Comparison of ENCODE assay signal across 25 mouse cellular contexts in genomic region chr5:32121936-32122335, GRCm38 (mm10). TPM values are rescaled to one million over a fixed set of nuclear protein-coding genes. Genes with fewer than 3 reads are reported as not detected.
DNase-seq lines count a peak whose midpoint lies in the region; ATAC-seq lines count a peak whose summit lies in the region.
"Had no signal": no experiment of that assay in that cellular context is flagged by ENCODE, and none has a peak within 500 bp of the region (broad histone marks: within the 10 kb centered on the region; RNA-seq: fewer than 3 reads in every experiment).

No protein-coding gene starts in this region.

- WGBS in embryonic facial prominence, embryonic 12.5 days, result 70% methylated on average over 6 of the region's 6 CpGs
- 83% methylated on average over 6 of the region's 6 CpGs for WGBS in embryonic facial prominence, embryonic 10.5 days
- WGBS in stomach, embryonic 16.5 days, result 68% methylated on average over 6 of the region's 6 CpGs

- no peak for ATAC-seq in embryonic facial prominence, embryonic 12.5 days (ENCODE audit: insufficient number of reproducible peaks, insufficient read depth, low FRiP score, low TSS enrichment)
- peak; percentile 68 for ATAC-seq in granulocyte monocyte progenitor cell, adult 5-6 weeks (replicated peaks; ENCODE audit: poor library complexity, severe bottlenecking)
- ATAC-seq in stomach, embryonic 16.5 days (ENCODE audit: insufficient read depth, low FRiP score), result peak; percentile 16; the same call in 1 of the 2 replicates
- ATAC-seq: forebrain, embryonic 15.5 days; midbrain, embryonic 13.5 days had no signal

- no peaks in the 10 kb centered on the region for H3K36me3 ChIP-seq in embryonic facial prominence, embryonic 12.5 days
- no peaks in the 10 kb centered on the region for H3K36me3 ChIP-seq in embryonic facial prominence, embryonic 10.5 days (replicated peaks)
- H3K36me3 ChIP-seq in stomach, embryonic 16.5 days (ENCODE audit: control insufficient read depth, insufficient read depth, low read length), result no peaks in the 10 kb centered on the region
- H3K36me3 ChIP-seq: forebrain, embryonic 15.5 days; heart, embryonic 13.5 days; hindbrain, embryonic 15.5 days; midbrain, embryonic 13.5 days; neural tube, embryonic 15.5 days had no signal

- no peaks in the 10 kb centered on the region for H3K9me3 ChIP-seq in embryonic facial prominence, embryonic 12.5 days
- H3K9me3 ChIP-seq in embryonic facial prominence, embryonic 10.5 days, result no peaks in the 10 kb centered on the region
- H3K9me3 ChIP-seq in stomach, embryonic 16.5 days (replicated peaks; ENCODE audit: control insufficient read depth, low read length), result no peaks in the 10 kb centered on the region
- H3K9me3 ChIP-seq: forebrain, embryonic 15.5 days; heart, embryonic 13.5 days; hindbrain, embryonic 15.5 days; midbrain, embryonic 13.5 days; neural tube, embryonic 15.5 days had no signal

- H3K4me1 ChIP-seq in embryonic facial prominence, embryonic 12.5 days, result no peaks in the 10 kb centered on the region; the same call in 1 of the 2 replicates
- peaks cover 17% of the 10 kb centered on the region for H3K4me1 ChIP-seq in embryonic facial prominence, embryonic 10.5 days
- H3K4me1 ChIP-seq in stomach, embryonic 16.5 days (ENCODE audit: control insufficient read depth, insufficient read depth, low read length), result peaks cover 9% of the 10 kb centered on the region; the same call in 1 of the 2 replicates
- H3K4me1 ChIP-seq: forebrain, embryonic 15.5 days; heart, embryonic 13.5 days; hindbrain, embryonic 15.5 days; midbrain, embryonic 13.5 days; neural tube, embryonic 15.5 days had no signal

- DNase-seq in embryonic facial prominence, embryonic 10.5 days (ENCODE audit: low spot score), result no peak
- peak; percentile 46 for DNase-seq in 416B (ENCODE audit: low read depth)
- no peak for DNase-seq in thymus, adult 18-20 months
- no peak for DNase-seq in cerebellum, adult 9-11 months
- DNase-seq in adrenal gland, adult (ENCODE audit: inconsistent age in 2 of 2, low spot score in 1 of 2), result no peak
- DNase-seq: adrenal gland, postnatal 10 days; cerebellum, adult 8-10 months; gastrocnemius, postnatal 36 days; heart, postnatal 36 days; kidney, adult 11 months; kidney, postnatal 10 days; lung, postnatal 10 days; thymus, postnatal 14 days had no signal

- no peak overlapping the region for H3K9ac ChIP-seq in embryonic facial prominence, embryonic 12.5 days
- peak overlapping the region; percentile 58; the same call in 1 of the 2 replicates for H3K9ac ChIP-seq in stomach, embryonic 16.5 days (ENCODE audit: low read length)
- H3K9ac ChIP-seq: forebrain, embryonic 15.5 days; heart, embryonic 13.5 days; hindbrain, embryonic 15.5 days; liver, embryonic 14.5 days; midbrain, embryonic 13.5 days; neural tube, embryonic 15.5 days had no signal

- peak overlapping the region; percentile 26; the same call in 1 of the 2 replicates for H3K27ac ChIP-seq in embryonic facial prominence, embryonic 12.5 days
- H3K27ac ChIP-seq in embryonic facial prominence, embryonic 10.5 days (replicated peaks), result no peak overlapping the region
- H3K27ac ChIP-seq in stomach, embryonic 16.5 days (ENCODE audit: low read length), result peak overlapping the region; percentile 81
- H3K27ac ChIP-seq: forebrain, embryonic 15.5 days; heart, embryonic 13.5 days; hindbrain, embryonic 15.5 days; layer of hippocampus, adult 2 months; liver, embryonic 14.5 days; midbrain, embryonic 13.5 days; neural tube, embryonic 15.5 days had no signal

- no peaks in the 10 kb centered on the region for H3K27me3 ChIP-seq in embryonic facial prominence, embryonic 12.5 days
- peaks cover 11% of the 10 kb centered on the region for H3K27me3 ChIP-seq in embryonic facial prominence, embryonic 10.5 days (replicated peaks; ENCODE audit: low read depth, poor library complexity, severe bottlenecking)
- no peaks in the 10 kb centered on the region for H3K27me3 ChIP-seq in stomach, embryonic 16.5 days (ENCODE audit: control insufficient read depth, insufficient read depth, low read length)
- H3K27me3 ChIP-seq: CH12.LX; forebrain, embryonic 15.5 days; hindbrain, embryonic 15.5 days; midbrain, embryonic 13.5 days; neural tube, embryonic 15.5 days had no signal

- H3K4me2 ChIP-seq in embryonic facial prominence, embryonic 12.5 days (replicated peaks), result no peak overlapping the region
- 0 out of 2 replicates have a peak overlapping the region, but pooled peaks have one; percentile 36 for H3K4me2 ChIP-seq in stomach, embryonic 16.5 days (ENCODE audit: low read depth, low read length)
- H3K4me2 ChIP-seq: forebrain, embryonic 15.5 days; heart, embryonic 13.5 days; hindbrain, embryonic 15.5 days; midbrain, embryonic 13.5 days; neural tube, embryonic 15.5 days had no signal

- no peak overlapping the region for H3K4me3 ChIP-seq in embryonic facial prominence, embryonic 12.5 days
- H3K4me3 ChIP-seq in embryonic facial prominence, embryonic 10.5 days, result no peak overlapping the region
- no peak overlapping the region for H3K4me3 ChIP-seq in stomach, embryonic 16.5 days (replicated peaks; ENCODE audit: low read length)
- H3K4me3 ChIP-seq: forebrain, embryonic 15.5 days; heart, embryonic 13.5 days; hindbrain, embryonic 15.5 days; layer of hippocampus, adult 2 months; midbrain, embryonic 13.5 days; myocyte; neural tube, embryonic 15.5 days had no signal

RNA-seq across cellular contexts. Expression of gene Fosl2, which starts 13.7 kb away (rescaled TPM):
- 2.1 and 2.4 TPM in 2 replicates for polyA plus RNA-seq in embryonic facial prominence, embryonic 12.5 days (2016; fragmentation: Nextera tagmentation; extraction: Ambion mirVana)
- 0.50 and 0.67 TPM in 2 replicates for polyA plus RNA-seq in embryonic facial prominence, embryonic 10.5 days (2016; fragmentation: Nextera tagmentation; extraction: Ambion mirVana)
- total RNA-seq in granulocyte monocyte progenitor cell, adult 5-6 weeks (2014; fragmentation: Nextera tagmentation), result 23.4 and 24.7 TPM in 2 replicates
- total RNA-seq in granulocyte monocyte progenitor cell, adult 5-6 weeks (2017), result 9.1 and 11.2 TPM in 2 replicates
- 13.3 and 14.3 TPM in 2 replicates for polyA plus RNA-seq in stomach, embryonic 16.5 days (2015; fragmentation: Nextera tagmentation; extraction: Ambion mirVana)
